Mouse (Mus musculus): Measurements from ENCODE around the gene Ppdpf.

DNA sequence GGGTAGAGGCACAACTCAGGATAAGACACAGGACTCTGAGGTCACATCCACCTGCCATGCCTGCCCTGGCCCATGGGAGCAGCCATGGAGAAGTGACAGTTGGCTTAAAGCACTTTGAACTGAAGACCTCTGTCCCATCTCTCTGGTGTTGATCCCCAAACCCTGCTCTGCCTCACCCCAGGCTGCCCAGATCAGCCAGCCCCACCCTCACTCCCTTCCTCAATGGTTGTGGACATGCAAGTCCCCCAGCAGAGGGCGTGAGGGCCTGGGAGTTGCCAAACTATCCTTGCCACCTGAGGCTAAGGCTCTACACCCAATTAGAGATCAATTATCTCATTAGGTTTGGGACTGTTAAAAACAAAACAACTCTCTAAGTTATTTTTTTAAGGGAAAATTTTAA lies 33.2 kb upstream of the Ppdpf start:
- TF ChIP-seq POLR2A (IDR thresholded peaks at IDR 0.05; ENCODE audit: control insufficient read depth, low read depth, low read length) (no peak), CTCF (IDR thresholded peaks at IDR 0.05; ENCODE audit: control insufficient read depth, insufficient read depth, insufficient replicate concordance, low read depth, low read length) (no peak)
